Mouse (Mus musculus) CD4-positive, CD25-positive, alpha-beta regulatory T cell, adult 9 weeks (primary cell): ENCODE measurements around the gene Cd300ld. TPM values are rescaled to one million over a fixed set of nuclear protein-coding genes. Genes with fewer than 3 reads are reported as not detected.

Experiments used
- polyA plus RNA-seq: library from polyadenylated mRNA; unstranded; fragments of 100-300 nt; shearing (Covaris generic); gene quantifications from one replicate; pipeline ENCODE4 v1.2.1, GENCODE M21; 2017

Cd300ld gene
- polyA plus RNA-seq = not detected

DNA sequence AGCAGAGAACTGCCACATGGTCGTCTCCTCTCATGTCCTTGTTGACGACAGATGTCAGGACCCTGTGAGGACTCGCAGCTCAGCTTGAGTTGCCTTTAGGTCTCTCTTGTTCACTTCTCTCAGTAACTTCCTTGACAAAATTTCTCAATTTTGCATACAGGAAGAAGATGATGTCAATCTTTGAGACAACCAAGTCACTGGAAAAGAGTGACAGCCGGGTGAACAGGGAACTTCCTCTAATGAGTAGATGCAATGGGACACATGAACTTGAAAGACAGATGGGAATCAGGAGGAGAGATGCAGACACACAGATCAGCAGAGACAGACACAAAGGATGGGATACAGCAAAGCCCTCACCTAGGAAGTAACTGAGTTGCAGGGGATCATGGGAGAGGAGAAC is at the start of gene Cd300ld:
TSS of gene Cd300ld (minus strand) at position 130 of the 400 bp plus-strand sequence.

DNA sequence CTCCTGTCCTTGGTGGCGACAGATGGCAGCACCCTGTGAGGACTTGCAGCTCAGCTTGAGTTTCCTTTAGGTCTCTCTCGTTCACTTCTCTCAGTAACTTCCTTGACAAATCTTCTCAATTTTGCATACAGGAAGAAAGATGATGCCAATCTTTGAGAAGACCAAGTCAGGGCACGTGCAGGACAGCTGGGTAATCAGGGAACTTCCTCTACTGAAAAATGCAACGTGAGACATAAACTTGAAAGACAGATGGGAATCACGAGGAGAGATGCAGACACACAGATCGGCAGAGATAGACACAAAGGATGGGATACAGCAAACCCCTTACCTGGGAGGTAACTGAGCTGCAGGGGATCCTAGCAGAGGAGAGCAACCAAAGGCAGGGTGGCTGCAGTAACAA is 47.9 kb upstream of the Cd300ld start, which contains the start of gene Cd300ld5:
TSS of gene Cd300ld5 (minus strand) at position 101 of the 400 bp plus-strand sequence.

DNA sequence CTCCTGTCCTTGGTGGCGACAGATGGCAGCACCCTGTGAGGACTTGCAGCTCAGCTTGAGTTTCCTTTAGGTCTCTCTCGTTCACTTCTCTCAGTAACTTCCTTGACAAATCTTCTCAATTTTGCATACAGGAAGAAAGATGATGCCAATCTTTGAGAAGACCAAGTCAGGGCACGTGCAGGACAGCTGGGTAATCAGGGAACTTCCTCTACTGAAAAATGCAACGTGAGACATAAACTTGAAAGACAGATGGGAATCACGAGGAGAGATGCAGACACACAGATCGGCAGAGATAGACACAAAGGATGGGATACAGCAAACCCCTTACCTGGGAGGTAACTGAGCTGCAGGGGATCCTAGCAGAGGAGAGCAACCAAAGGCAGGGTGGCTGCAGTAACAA is 37.2 kb upstream of the Cd300ld start, which contains the start of gene Cd300ld4:
TSS of gene Cd300ld4 (minus strand) at position 101 of the 400 bp plus-strand sequence.

DNA sequence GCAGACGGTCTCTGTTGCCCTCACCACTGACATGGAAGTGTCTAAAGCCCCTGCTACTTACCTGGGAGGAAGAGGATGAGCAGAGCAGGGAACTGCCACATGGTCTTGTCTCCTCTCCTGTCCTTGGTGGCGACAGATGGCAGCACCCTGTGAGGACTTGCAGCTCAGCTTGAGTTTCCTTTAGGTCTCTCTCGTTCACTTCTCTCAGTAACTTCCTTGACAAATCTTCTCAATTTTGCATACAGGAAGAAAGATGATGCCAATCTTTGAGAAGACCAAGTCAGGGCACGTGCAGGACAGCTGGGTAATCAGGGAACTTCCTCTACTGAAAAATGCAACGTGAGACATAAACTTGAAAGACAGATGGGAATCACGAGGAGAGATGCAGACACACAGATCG is 26.4 kb upstream of the Cd300ld start, which contains the start of gene Cd300ld2:
TSS of gene Cd300ld2 (minus strand) at position 101 of the 400 bp plus-strand sequence.

DNA sequence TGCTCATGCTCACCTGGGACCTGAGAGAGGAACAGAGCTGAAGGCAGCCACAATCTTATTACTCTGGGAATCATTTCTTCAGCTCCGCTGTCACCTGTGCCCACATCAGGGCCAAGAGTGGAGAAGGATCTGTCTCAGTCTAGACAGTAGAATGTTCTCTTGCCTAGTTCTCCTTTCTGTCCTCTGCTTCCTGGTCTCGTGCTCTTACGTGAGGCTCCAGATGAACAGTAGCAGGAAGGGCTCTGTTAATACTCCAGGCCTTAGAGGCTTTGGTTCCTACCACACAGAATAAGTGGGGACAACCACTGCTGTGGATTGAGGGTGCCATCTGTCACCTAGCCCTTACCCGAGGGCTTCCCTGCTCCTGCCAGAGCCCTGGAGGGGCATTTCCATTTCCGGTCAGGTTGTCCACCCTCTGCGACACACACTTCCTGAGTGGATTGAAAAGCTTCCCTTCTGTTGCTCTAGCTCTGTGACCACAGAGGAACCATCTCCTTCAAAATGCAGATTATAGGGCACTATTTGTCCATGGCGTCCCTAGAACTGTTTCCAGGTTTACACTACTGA is 11.8 kb upstream of the Cd300ld start, which contains the start of gene Cd300c2:
TSS of gene Cd300c2 (minus strand) at position 407 of the 567 bp plus-strand sequence.

DNA sequence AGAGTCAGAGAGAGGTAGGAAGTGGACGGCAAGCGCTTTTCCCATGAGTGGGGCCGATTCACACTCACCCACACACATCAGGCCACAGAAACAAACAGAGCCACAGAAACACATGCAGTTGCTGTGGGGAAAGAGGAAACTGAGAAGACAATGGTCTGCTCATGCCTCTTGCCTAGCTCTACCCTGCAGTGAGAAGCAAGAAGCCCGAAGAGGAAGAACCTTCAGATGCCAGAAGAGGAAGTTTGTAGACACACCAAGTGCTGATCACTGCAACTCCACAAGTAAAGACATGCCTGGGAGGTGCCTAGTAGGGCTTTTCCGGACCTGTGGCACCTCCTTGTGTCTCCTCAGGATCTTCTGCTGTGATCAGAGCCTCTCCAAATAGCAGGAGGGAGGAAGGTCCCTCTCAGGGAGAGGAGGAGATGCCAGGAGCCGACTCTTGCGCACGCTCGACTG is 20.9 kb downstream of the Cd300ld start, which contains the start of gene Cd300c:
TSS of gene Cd300c (minus strand) at position 406 of the 456 bp plus-strand sequence.

DNA sequence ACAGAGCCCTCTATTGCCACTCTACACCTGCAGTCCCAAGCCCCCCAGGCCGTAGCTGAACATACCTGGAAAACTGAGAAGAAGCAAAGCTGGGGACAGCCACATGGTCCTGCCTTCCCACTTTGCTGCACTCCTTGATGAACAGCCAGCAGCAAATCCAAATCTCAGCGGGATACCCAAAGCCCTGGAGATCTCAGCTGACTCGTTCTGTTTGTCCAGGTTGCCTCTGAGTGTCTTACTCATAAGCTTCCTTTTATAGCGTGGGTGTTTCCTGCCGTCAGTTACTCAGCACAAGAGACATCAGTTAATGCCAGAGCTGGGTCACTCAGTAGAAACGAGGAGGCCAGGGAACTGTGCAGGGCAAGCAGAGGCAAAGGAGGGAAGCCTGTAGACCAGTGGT is 55.6 kb downstream of the Cd300ld start, which contains the start of gene Cd300lb:
TSS of gene Cd300lb (minus strand) at position 243 of the 400 bp plus-strand sequence.

Other genes with a start within 250 kb of the Cd300ld start
- gene Kif19a, start 224.5 kb downstream of the Cd300ld start, polyA plus RNA-seq = 0.25 TPM
- not detected for gene Btbd17, start 194.0 kb downstream of the Cd300ld start, polyA plus RNA-seq
- gene Gpr142, start 191.0 kb downstream of the Cd300ld start, polyA plus RNA-seq = not detected
- 0.21 TPM for gene Gprc5c, start 138.8 kb downstream of the Cd300ld start, polyA plus RNA-seq
- 0.41 TPM for gene Cd300a, start 99.9 kb downstream of the Cd300ld start, polyA plus RNA-seq
- gene Cd300lb, start 55.5 kb downstream of the Cd300ld start, polyA plus RNA-seq = not detected
- not detected for gene Cd300c, start 20.8 kb downstream of the Cd300ld start, polyA plus RNA-seq
- 0.30 TPM for gene Cd300c2, start 12.0 kb upstream of the Cd300ld start, polyA plus RNA-seq
- not detected for gene Cd300ld2, start 26.3 kb upstream of the Cd300ld start, polyA plus RNA-seq
- not detected for gene Cd300ld4, start 37.1 kb upstream of the Cd300ld start, polyA plus RNA-seq
- gene Cd300ld5, start 47.8 kb upstream of the Cd300ld start, polyA plus RNA-seq = not detected
- gene Cd300ld3, start 58.5 kb upstream of the Cd300ld start, polyA plus RNA-seq = not detected
- gene Cd300e, start 72.3 kb upstream of the Cd300ld start, polyA plus RNA-seq = not detected
- 238 TPM for gene Rab37, start 101.5 kb upstream of the Cd300ld start, polyA plus RNA-seq
- gene Cd300lf, start 144.1 kb upstream of the Cd300ld start, polyA plus RNA-seq = 0.58 TPM
- gene Slc9a3r1, start 173.4 kb upstream of the Cd300ld start, polyA plus RNA-seq = 407 TPM
- 16.5 TPM for gene Tmem104, start 197.6 kb upstream of the Cd300ld start, polyA plus RNA-seq
- 14.4 TPM for gene Nat9, start 197.9 kb upstream of the Cd300ld start, polyA plus RNA-seq